Mouse (Mus musculus) stomach, postnatal 0 days (tissue): ENCODE measurements at regions not wholly inside any gene's neighbourhood (a gene's known extent, or its start where the extent isn't known, plus 50 kb on each side); places are given as distances from the start of the nearest gene placed in this dataset.

Experiments used
- CTCF ChIP-seq: IDR thresholded peaks from 2 replicates; pipeline ENCODE4 v1.5.1; 2016; ENCODE audit warnings: antibody characterized with exemption, low read depth, mild to moderate bottlenecking, moderate library complexity
- EP300 ChIP-seq: optimal IDR thresholded peaks from 2 replicates; pipeline ENCODE3; 2016; ENCODE audit warnings: antibody characterized with exemption

- TF ChIP-seq CTCF (no peak), EP300 (no peak)
These were observed 186.4 kb upstream of the Meis1 start for GRCm38 (mm10) chr11:19205174-19205573.
